Mouse (Mus musculus) splenic B cell, adult 2 months (primary cell): ENCODE data around the gene Capza1.

Source experiments
- DNase-seq: peaks from one replicate; pipeline ENCODE4 v3.0.0-alpha.2; 2011; ENCODE audit warnings: low read depth, low spot score
- H3K27me3 ChIP-seq: 2 replicates; pipeline ENCODE4 v1.6.1; 2012; ENCODE audit warnings: mild to moderate bottlenecking, low read length, moderate library complexity, mixed read lengths; ENCODE audit not compliant: control insufficient read depth, poor library complexity, insufficient read depth, severe bottlenecking
- H3K36me3 ChIP-seq: 2 replicates; pipeline ENCODE4 v1.6.1; 2012; ENCODE audit warnings: mild to moderate bottlenecking, low read length, moderate library complexity, mixed read lengths; ENCODE audit not compliant: control insufficient read depth, poor library complexity, insufficient read depth, severe bottlenecking

Gene Capza1

GRCm38 (mm10) chr3:104804312-104804711, 60.0 kb downstream of the Capza1 start:
- no peak for DNase-seq
- H3K36me3 ChIP-seq: peaks cover 6% of the 10 kb centered on the region
- no peaks in the 10 kb centered on the region for H3K27me3 ChIP-seq

GRCm38 (mm10) chr3:104801481-104801880, 62.8 kb downstream of the Capza1 start:
- Histone ChIP-seq H3K27me3 (no peaks in the 10 kb centered on the region), H3K36me3 (peaks cover 6% of the 10 kb centered on the region)
- no peak for DNase-seq

- peaks cover 6% of the 10 kb centered on the region for H3K36me3 ChIP-seq
- no peak for DNase-seq
- H3K27me3 ChIP-seq: no peaks in the 10 kb centered on the region
Measured at GRCm38 (mm10) chr3:104800681-104801080, 63.6 kb downstream of the Capza1 start.

- DNase-seq: peak; percentile 27
- Histone ChIP-seq H3K27me3 (no peaks in the 10 kb centered on the region), H3K36me3 (peaks cover 7% of the 10 kb centered on the region; the same call in 1 of the 2 replicates)
Measured at GRCm38 (mm10) chr3:104796430-104797082, 67.7 kb downstream of the Capza1 start.

- no peak for DNase-seq
Measured at GRCm38 (mm10) chr3:104795661-104796340, 68.5 kb downstream of the Capza1 start.

GRCm38 (mm10) chr3:104794953-104795470, 69.3 kb downstream of the Capza1 start:
- Histone ChIP-seq H3K36me3 (peaks cover 3% of the 10 kb centered on the region; the same call in 1 of the 2 replicates), H3K27me3 (no peaks in the 10 kb centered on the region)
- no peak for DNase-seq

More at GRCm38 (mm10) chr3:104795661-104796340, 68.5 kb downstream of the Capza1 start:
- Histone ChIP-seq H3K27me3 (no peaks in the 10 kb centered on the region), H3K36me3 (peaks cover 6% of the 10 kb centered on the region; the same call in 1 of the 2 replicates)

GRCm38 (mm10) chr3:104793871-104794828, 70.2 kb downstream of the Capza1 start:
- Histone ChIP-seq H3K36me3 (peaks cover 3% of the 10 kb centered on the region; the same call in 1 of the 2 replicates), H3K27me3 (no peaks in the 10 kb centered on the region)
- DNase-seq: peak; percentile 26

GRCm38 (mm10) chr3:104792360-104793270, 71.7 kb downstream of the Capza1 start:
- DNase-seq: no peak
- H3K27me3 ChIP-seq: no peaks in the 10 kb centered on the region
- peaks cover 3% of the 10 kb centered on the region; the same call in 1 of the 2 replicates for H3K36me3 ChIP-seq

- no peaks in the 10 kb centered on the region for H3K27me3 ChIP-seq
- peaks cover 3% of the 10 kb centered on the region; the same call in 1 of the 2 replicates for H3K36me3 ChIP-seq
- DNase-seq: no peak
Measured at GRCm38 (mm10) chr3:104791671-104792070, 72.6 kb downstream of the Capza1 start.

GRCm38 (mm10) chr3:104791017-104791416, 73.3 kb downstream of the Capza1 start:
- no peak for DNase-seq
- H3K27me3 ChIP-seq: no peaks in the 10 kb centered on the region
- peaks cover 3% of the 10 kb centered on the region; the same call in 1 of the 2 replicates for H3K36me3 ChIP-seq

- no peaks in the 10 kb centered on the region for H3K27me3 ChIP-seq
- no peak for DNase-seq
- peaks cover 3% of the 10 kb centered on the region; the same call in 1 of the 2 replicates for H3K36me3 ChIP-seq
Measured at GRCm38 (mm10) chr3:104790401-104790937, 73.8 kb downstream of the Capza1 start.

GRCm38 (mm10) chr3:104789822-104790221, 74.5 kb downstream of the Capza1 start:
- H3K36me3 ChIP-seq: peaks cover 3% of the 10 kb centered on the region; the same call in 1 of the 2 replicates
- no peak for DNase-seq
- H3K27me3 ChIP-seq: no peaks in the 10 kb centered on the region

- H3K36me3 ChIP-seq: peaks cover 2% of the 10 kb centered on the region; the same call in 1 of the 2 replicates
- DNase-seq: no peak
- H3K27me3 ChIP-seq: no peaks in the 10 kb centered on the region
Measured at GRCm38 (mm10) chr3:104789312-104789605, 75.0 kb downstream of the Capza1 start.
